Mouse (Mus musculus) heart, embryonic 16.5 days (tissue): Measurements from ENCODE around the gene Tada2b. TPM values are rescaled to one million over a fixed set of nuclear protein-coding genes. Genes with fewer than 3 reads are reported as not detected.

Experiments
- polyA plus RNA-seq: library from polyadenylated mRNA; unstranded; fragments of >200 nt; fragmentation: Nextera tagmentation; extraction: Ambion mirVana; gene quantifications from 2 replicates; pipeline ENCODE4 v1.2.1, GENCODE M21; 2015

The Tada2b gene
- polyA plus RNA-seq, 1 experiment from 2014 or later: 1.7 TPM

Other genes with a start within 250 kb of the Tada2b start
- gene Sorcs2, start 86.1 kb downstream of the Tada2b start, polyA plus RNA-seq: 8.2 and 10.7 TPM in 2 replicates
- 65.3 and 68.4 TPM in 2 replicates for gene Grpel1, start 19.3 kb downstream of the Tada2b start, polyA plus RNA-seq
- gene Ccdc96, start 303 bp upstream of the Tada2b start, polyA plus RNA-seq: 0.37 TPM in 2 replicates
- gene Tbc1d14, start 109.0 kb upstream of the Tada2b start, polyA plus RNA-seq: 18.0 and 18.2 TPM in 2 replicates
- gene D5Ertd579e, start 211.7 kb upstream of the Tada2b start, polyA plus RNA-seq: 23.0 and 27.1 TPM in 2 replicates